Mouse (Mus musculus): Measurements from ENCODE around the gene Leng8.

DNA sequence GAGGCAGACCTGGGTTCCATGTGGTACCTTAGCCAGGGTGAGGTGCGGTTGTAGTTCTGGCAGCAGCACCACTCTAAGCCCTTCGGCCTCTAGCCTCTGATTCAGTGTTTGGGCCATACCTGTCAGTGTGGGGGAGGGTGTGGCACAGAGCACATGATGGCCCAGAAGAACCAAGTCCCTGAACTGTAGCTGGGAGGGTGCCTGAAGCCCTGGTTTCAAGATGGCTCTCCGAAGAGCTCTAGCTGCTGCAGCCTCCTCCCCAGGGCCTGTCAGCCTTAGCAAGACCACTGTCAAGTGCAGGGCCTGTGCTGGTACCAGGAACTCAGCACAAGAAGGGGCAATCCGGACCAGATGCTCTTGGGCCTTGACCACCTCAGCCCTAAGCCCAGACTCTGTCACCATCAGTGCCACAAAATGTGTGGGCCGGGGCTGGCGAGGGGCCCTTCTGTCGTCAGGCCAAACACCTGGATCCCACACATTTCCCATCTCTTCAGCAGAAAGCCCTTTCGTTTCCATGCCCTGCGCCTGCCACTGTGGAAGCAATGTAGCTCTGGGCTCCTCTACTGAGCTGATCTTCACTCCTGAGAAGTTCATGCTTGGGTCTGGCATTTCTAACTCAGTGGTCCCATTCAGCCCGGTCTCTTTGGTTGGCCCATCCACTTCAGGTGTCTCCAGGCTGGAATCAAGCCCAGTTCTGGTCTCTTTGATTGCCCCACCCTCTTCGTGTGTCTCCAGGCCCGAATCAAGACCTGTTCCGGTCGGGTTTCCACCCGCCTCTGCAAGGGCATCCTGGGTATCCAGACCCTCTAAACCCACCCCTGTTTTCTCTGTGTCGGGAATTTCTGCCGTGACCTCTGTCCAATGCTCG, 11.7 kb downstream of the Leng8 start:
- TF ChIP-seq GATA1 (IDR thresholded peaks at IDR 0.05; ENCODE audit: low read length): no peak
- TF ChIP-seq TAL1 (IDR thresholded peaks at IDR 0.05; ENCODE audit: low read length): no peak

Measured in erythroblast, embryonic 14.5 days (primary cell).